Mouse (Mus musculus): ENCODE data around the gene Nav3. TPM values are rescaled to one million over a fixed set of nuclear protein-coding genes. Genes with fewer than 3 reads are reported as not detected.

Nav3 gene
- 0.64 and 0.91 TPM in 2 replicates for polyA plus RNA-seq (2015; fragmentation: Nextera tagmentation; extraction: Ambion mirVana)

- DNase-seq (ENCODE audit: low spot score), result peak; percentile 15
These were observed at the start of gene Nav3 for GRCm38 (mm10) chr10:110455838-110456493. TSS of gene Nav3 (minus strand) at chr10:110456204.

GRCm38 (mm10) chr10:110485306-110485705, 29.3 kb upstream of the Nav3 start:
- DNase-seq (ENCODE audit: low spot score), result no peak

- no peak for DNase-seq (ENCODE audit: low spot score)
These were observed 28.8 kb upstream of the Nav3 start for GRCm38 (mm10) chr10:110484822-110485221.

- no peak for DNase-seq (ENCODE audit: low spot score)
These were observed 23.2 kb upstream of the Nav3 start for GRCm38 (mm10) chr10:110479189-110479588.

GRCm38 (mm10) chr10:110477689-110478314, 21.8 kb upstream of the Nav3 start:
- DNase-seq (ENCODE audit: low spot score), result no peak

- DNase-seq (ENCODE audit: low spot score), result no peak
These were observed 18.1 kb upstream of the Nav3 start for GRCm38 (mm10) chr10:110474107-110474506.

GRCm38 (mm10) chr10:110469445-110469844, 13.4 kb upstream of the Nav3 start:
- no peak for DNase-seq (ENCODE audit: low spot score)

GRCm38 (mm10) chr10:110455063-110455837, 754 bp downstream of the Nav3 start:
- DNase-seq (ENCODE audit: low spot score), result no peak

- no peak for DNase-seq (ENCODE audit: low spot score)
These were observed 2.4 kb downstream of the Nav3 start for GRCm38 (mm10) chr10:110453566-110453965.

- no peak for DNase-seq (ENCODE audit: low spot score)
These were observed 15.6 kb downstream of the Nav3 start for GRCm38 (mm10) chr10:110440396-110440795.

GRCm38 (mm10) chr10:110431078-110431477, 24.9 kb downstream of the Nav3 start:
- no peak for DNase-seq (ENCODE audit: low spot score)

- no peak for DNase-seq (ENCODE audit: low spot score)
These were observed 26.4 kb downstream of the Nav3 start for GRCm38 (mm10) chr10:110429578-110429977.

GRCm38 (mm10) chr10:110429052-110429451, 27.0 kb downstream of the Nav3 start:
- no peak for DNase-seq (ENCODE audit: low spot score)

- no peak for DNase-seq (ENCODE audit: low spot score)
These were observed 34.5 kb downstream of the Nav3 start for GRCm38 (mm10) chr10:110421533-110421932.

GRCm38 (mm10) chr10:110417003-110417402, 39.0 kb downstream of the Nav3 start:
- no peak for DNase-seq (ENCODE audit: low spot score)

GRCm38 (mm10) chr10:110415624-110416023, 40.4 kb downstream of the Nav3 start:
- no peak for DNase-seq (ENCODE audit: low spot score)

GRCm38 (mm10) chr10:110413281-110413897, 42.6 kb downstream of the Nav3 start:
- no peak for DNase-seq (ENCODE audit: low spot score)

GRCm38 (mm10) chr10:110402950-110403349, 53.1 kb downstream of the Nav3 start:
- no peak for DNase-seq (ENCODE audit: low spot score)

GRCm38 (mm10) chr10:110400642-110401041, 55.4 kb downstream of the Nav3 start:
- no peak for DNase-seq (ENCODE audit: low spot score)

- no peak for DNase-seq (ENCODE audit: low spot score)
These were observed 57.4 kb downstream of the Nav3 start for GRCm38 (mm10) chr10:110398643-110399042.

- no peak for DNase-seq (ENCODE audit: low spot score)
These were observed 69.4 kb downstream of the Nav3 start for GRCm38 (mm10) chr10:110386476-110387197.

Measured in thymus, postnatal 0 days (tissue).